Mouse (Mus musculus) stomach, embryonic 14.5 days (tissue): ENCODE data around the gene Gnai2. TPM values are rescaled to one million over a fixed set of nuclear protein-coding genes. Genes with fewer than 3 reads are reported as not detected.

Experiments
- ATAC-seq: fragments of 200-750 bp; cut with Nextera tagmentation; 2 replicates; pipeline ENCODE4 v1.8.0; 2017; ENCODE audit warnings: low read depth, moderate TSS enrichment; ENCODE audit not compliant: insufficient number of reproducible peaks, insufficient read depth, low FRiP score
- H3K27ac ChIP-seq: fragments of 300-500 bp; sonication (generic); 2 replicates; pipeline ENCODE4 v1.5.1; 2014; ENCODE audit warnings: mild to moderate bottlenecking, low read length, moderate library complexity, mixed read lengths
- H3K27me3 ChIP-seq: fragments of 300-500 bp; sonication (generic); 2 replicates; pipeline ENCODE4 v1.6.1; 2014; ENCODE audit warnings: low read length, control low read depth, mixed read lengths; ENCODE audit not compliant: control insufficient read depth, insufficient read depth
- H3K36me3 ChIP-seq: fragments of 300-500 bp; sonication (generic); 2 replicates; pipeline ENCODE4 v1.6.1; 2014; ENCODE audit warnings: mild to moderate bottlenecking, control low read depth, low read length, moderate library complexity, mixed read lengths; ENCODE audit not compliant: control insufficient read depth, insufficient read depth
- H3K4me1 ChIP-seq: fragments of 300-500 bp; sonication (generic); 2 replicates; pipeline ENCODE4 v1.6.1; 2014; ENCODE audit warnings: low read length, control low read depth, mixed read lengths; ENCODE audit not compliant: control insufficient read depth, insufficient read depth
- H3K4me2 ChIP-seq: fragments of 300-500 bp; sonication (generic); replicated peaks from 2 replicates; pipeline ENCODE4 v1.6.1; 2014; ENCODE audit warnings: low read depth, low read length, control low read depth
- H3K4me3 ChIP-seq: fragments of 300-500 bp; sonication (generic); 2 replicates; pipeline ENCODE4 v1.5.1; 2014; ENCODE audit warnings: low read depth, low read length, control low read depth
- H3K9ac ChIP-seq: fragments of 300-500 bp; sonication (generic); replicated peaks from 2 replicates; pipeline ENCODE4 v1.6.1; 2014; ENCODE audit warnings: low read depth, mild to moderate bottlenecking, control low read depth, low read length, moderate library complexity, mixed read lengths
- H3K9me3 ChIP-seq: fragments of 300-500 bp; sonication (generic); 2 replicates; pipeline ENCODE4 v1.6.1; 2016; ENCODE audit warnings: low read depth, low read length, control low read depth; ENCODE audit not compliant: control insufficient read depth
- WGBS: fragments of 180-500 bp; shearing (Covaris S2); extraction: QIAGEN DNeasy Blood & Tissue Kit; methylation state at CpG from one replicate; pipeline ENCODE4 v1.1.7; 2014; 5-methylcytosine and 5-hydroxymethylcytosine counted together
- polyA plus RNA-seq: library from polyadenylated mRNA; unstranded; fragments of >200 nt; fragmentation: Nextera tagmentation; extraction: Ambion mirVana; gene quantifications from 2 replicates; pipeline ENCODE4 v1.2.1, GENCODE M21; 2014

Gnai2 gene
- polyA plus RNA-seq, 1 experiment from 2014 or later = 359 TPM

GRCm38 (mm10) chr9:107572327-107572662 lies 62.9 kb downstream of the Gnai2 start:
- Histone ChIP-seq H3K4me3 (no peak overlapping the region), H3K9ac (no peak overlapping the region), H3K36me3 (peaks cover 29% of the 10 kb centered on the region), H3K27ac (no peak overlapping the region), H3K4me1 (peaks cover 29% of the 10 kb centered on the region), H3K4me2 (no peak overlapping the region), H3K9me3 (no peaks in the 10 kb centered on the region), H3K27me3 (no peaks in the 10 kb centered on the region)
- no peak for ATAC-seq
- WGBS = 100% methylated on average over 2 of the region's 2 CpGs

- peaks cover 29% of the 10 kb centered on the region for H3K36me3 ChIP-seq
- no peak overlapping the region for H3K9ac ChIP-seq
- 0 out of 2 replicates have a peak overlapping the region, but pooled peaks have one; percentile 6 for H3K4me3 ChIP-seq
- H3K4me1 ChIP-seq = peaks cover 25% of the 10 kb centered on the region
- no peak overlapping the region for H3K27ac ChIP-seq
- WGBS = 90% methylated on average over 22 of the region's 22 CpGs
- peak overlapping the region; percentile 83 for H3K4me2 ChIP-seq
- no peak for ATAC-seq
- no peaks in the 10 kb centered on the region for H3K9me3 ChIP-seq
- H3K27me3 ChIP-seq = no peaks in the 10 kb centered on the region
Measured at GRCm38 (mm10) chr9:107571534-107572326, 63.4 kb downstream of the Gnai2 start.

GRCm38 (mm10) chr9:107570845-107571244 lies 64.3 kb downstream of the Gnai2 start:
- Histone ChIP-seq H3K27me3 (no peaks in the 10 kb centered on the region), H3K4me3 (peak overlapping the region; percentile 71; the same call in 1 of the 2 replicates), H3K4me2 (peak overlapping the region; percentile 83), H3K27ac (no peak overlapping the region), H3K9ac (0 out of 2 replicates have a peak overlapping the region, but pooled peaks have one; percentile 73), H3K9me3 (no peaks in the 10 kb centered on the region), H3K36me3 (peaks cover 29% of the 10 kb centered on the region), H3K4me1 (peaks cover 20% of the 10 kb centered on the region)
- no peak for ATAC-seq
- WGBS = 80% methylated on average over 21 of the region's 21 CpGs

GRCm38 (mm10) chr9:107570016-107570415 lies 65.2 kb downstream of the Gnai2 start:
- H3K9me3 ChIP-seq = no peaks in the 10 kb centered on the region
- ATAC-seq = no peak
- peak overlapping the region; percentile 73 for H3K9ac ChIP-seq
- H3K27ac ChIP-seq = no peak overlapping the region; the same call in 1 of the 2 replicates
- H3K4me3 ChIP-seq = peak overlapping the region; percentile 71
- peaks cover 20% of the 10 kb centered on the region for H3K4me1 ChIP-seq
- H3K36me3 ChIP-seq = peaks cover 29% of the 10 kb centered on the region
- WGBS = 32% methylated on average over 13 of the region's 13 CpGs
- peak overlapping the region; percentile 83 for H3K4me2 ChIP-seq
- no peaks in the 10 kb centered on the region for H3K27me3 ChIP-seq

GRCm38 (mm10) chr9:107569270-107569669 lies 65.9 kb downstream of the Gnai2 start:
- Histone ChIP-seq H3K9ac (peak overlapping the region; percentile 73), H3K36me3 (peaks cover 29% of the 10 kb centered on the region), H3K27me3 (no peaks in the 10 kb centered on the region), H3K4me1 (peaks cover 20% of the 10 kb centered on the region), H3K4me2 (peak overlapping the region; percentile 83), H3K9me3 (no peaks in the 10 kb centered on the region), H3K4me3 (peak overlapping the region; percentile 71), H3K27ac (peak overlapping the region; percentile 93)
- ATAC-seq = peak; percentile 7; the same call in 1 of the 2 replicates
- under 1% methylated on average over 23 of the region's 23 CpGs for WGBS

GRCm38 (mm10) chr9:107568331-107569261 lies 66.6 kb downstream of the Gnai2 start:
- under 1% methylated on average over 41 of the region's 41 CpGs for WGBS
- peak; percentile 86 for ATAC-seq
- H3K9ac ChIP-seq = peak overlapping the region; percentile 73
- no peaks in the 10 kb centered on the region for H3K27me3 ChIP-seq
- peak overlapping the region; percentile 71 for H3K4me3 ChIP-seq
- H3K4me1 ChIP-seq = peaks cover 25% of the 10 kb centered on the region
- peak overlapping the region; percentile 93 for H3K27ac ChIP-seq
- peak overlapping the region; percentile 83 for H3K4me2 ChIP-seq
- H3K9me3 ChIP-seq = no peaks in the 10 kb centered on the region
- peaks cover 26% of the 10 kb centered on the region for H3K36me3 ChIP-seq

- peak within 1 kb of the TSS; percentile 71 for H3K4me3 ChIP-seq
- 7% methylated on average over 18 of the region's 18 CpGs for WGBS
- H3K4me2 ChIP-seq = peak within 1 kb of the TSS; percentile 83
Measured at GRCm38 (mm10) chr9:107567702-107568319, 67.4 kb downstream of the Gnai2 start, which contains the start of gene Hyal2. Gene Hyal2 (plus strand): TSS chr9:107567945.

GRCm38 (mm10) chr9:107566855-107567254 lies 68.3 kb downstream of the Gnai2 start:
- Histone ChIP-seq H3K4me1 (peaks cover 26% of the 10 kb centered on the region), H3K4me2 (no peak overlapping the region), H3K9ac (no peak overlapping the region)

More at GRCm38 (mm10) chr9:107567702-107568319, 67.4 kb downstream of the Gnai2 start, which contains the start of gene Hyal2:
- Histone ChIP-seq H3K9me3 (no peaks in the 10 kb centered on the region), H3K27ac (peak within 1 kb of the TSS; percentile 93), H3K27me3 (no peaks in the 10 kb centered on the region), H3K4me1 (peaks cover 26% of the 10 kb centered on the region), H3K9ac (peak within 1 kb of the TSS; percentile 73), H3K36me3 (peaks cover 19% of the 10 kb centered on the region)
- no peak for ATAC-seq

More at GRCm38 (mm10) chr9:107566855-107567254, 68.3 kb downstream of the Gnai2 start:
- Histone ChIP-seq H3K27me3 (no peaks in the 10 kb centered on the region), H3K36me3 (peaks cover 12% of the 10 kb centered on the region), H3K9me3 (no peaks in the 10 kb centered on the region), H3K27ac (peak overlapping the region; percentile 93; the same call in 1 of the 2 replicates), H3K4me3 (no peak overlapping the region)
- no peak for ATAC-seq
- 62% methylated on average over 3 of the region's 3 CpGs for WGBS
